Mouse (Mus musculus) olfactory bulb, adult 2 months (tissue): Measurements from ENCODE around the gene Zcchc2.

Experiments used
- CTCF ChIP-seq: fragments of 200-500 bp; IDR thresholded peaks from 2 replicates; pipeline ENCODE4 v1.5.1; 2012; ENCODE audit warnings: low read depth, mild to moderate bottlenecking, low read length, moderate library complexity; ENCODE audit not compliant: insufficient read depth
- POLR2A ChIP-seq: fragments of 200-500 bp; IDR thresholded peaks from 2 replicates; pipeline ENCODE4 v1.6.1; 2012; ENCODE audit warnings: mild to moderate bottlenecking, low read depth, low read length, moderate library complexity; ENCODE audit not compliant: insufficient read depth

GRCm38 (mm10) chr1:106036861-106037599, 46.8 kb downstream of the Zcchc2 start:
- TF ChIP-seq CTCF (peak; percentile 50; the same call in 1 of the 2 replicates), POLR2A (no peak)
